Mouse (Mus musculus): ENCODE results near the gene Ube2h.
A peak's percentile ranks its signal among the peaks of the same experiment; 100 is the strongest.

The Ube2h gene

DNA sequence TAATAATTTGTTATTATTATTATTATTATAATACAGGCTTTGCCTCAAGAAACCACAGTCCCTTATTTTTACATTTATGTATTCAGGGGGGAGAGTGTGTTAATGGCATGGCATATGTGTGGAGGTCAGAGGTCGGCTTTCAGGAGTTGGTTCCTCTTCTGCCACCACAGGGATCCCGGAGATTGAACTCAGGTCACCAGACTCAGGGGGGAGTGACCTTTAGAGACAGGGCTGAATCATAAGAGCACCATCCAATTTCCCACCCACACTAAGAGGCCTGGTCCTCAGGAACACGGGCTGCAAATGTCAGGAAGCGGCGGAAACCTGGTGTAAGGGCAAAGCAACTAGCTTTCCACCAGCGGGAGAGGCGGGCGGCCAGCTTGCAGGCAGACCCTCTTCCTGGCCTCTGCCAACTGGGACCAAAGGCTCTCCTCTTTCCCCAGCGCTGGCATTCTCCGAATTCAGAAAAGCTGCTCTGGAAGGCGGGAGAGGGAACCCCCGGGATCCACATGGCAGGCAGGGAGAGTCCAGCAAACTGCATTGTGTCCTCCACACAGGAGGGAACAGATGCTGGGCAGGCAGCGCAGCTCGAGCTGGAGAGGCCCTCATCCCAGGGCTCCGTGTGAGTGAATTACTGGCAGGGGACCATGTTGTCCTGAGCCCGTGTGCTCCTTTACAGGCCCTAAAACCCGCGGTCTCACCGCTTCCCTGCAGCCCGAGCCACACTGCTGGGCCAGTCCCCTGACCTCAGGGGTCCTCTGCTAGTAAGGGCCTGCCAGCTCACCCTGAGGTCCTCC lies 99.8 kb downstream of the Ube2h start:
- no peak for DNase-seq (ENCODE audit: low spot score)

- DNase-seq (ENCODE audit: low spot score): no peak
Measured at GRCm38 (mm10) chr6:30196143-30196542, 108.2 kb downstream of the Ube2h start.

DNA sequence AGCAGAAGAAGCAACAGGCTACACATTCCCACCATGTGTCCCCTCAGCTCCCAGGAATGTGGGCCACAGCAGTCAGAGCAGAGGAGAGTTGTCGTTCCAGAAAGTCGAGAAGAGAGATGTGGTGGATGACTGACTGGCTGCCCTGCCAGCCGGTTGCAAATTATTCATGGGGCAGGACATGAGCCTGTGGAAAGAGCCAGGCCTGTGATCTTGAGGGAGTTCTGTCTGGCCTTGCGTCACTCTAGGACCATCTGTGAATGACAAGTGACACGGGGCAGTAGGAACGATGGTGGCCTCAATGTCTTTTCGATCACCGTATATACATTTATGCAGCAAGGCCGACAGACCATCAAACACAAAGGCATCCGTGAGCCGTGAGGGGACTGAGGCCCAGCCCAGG lies 108.7 kb downstream of the Ube2h start:
- DNase-seq (ENCODE audit: low spot score): no peak

DNA sequence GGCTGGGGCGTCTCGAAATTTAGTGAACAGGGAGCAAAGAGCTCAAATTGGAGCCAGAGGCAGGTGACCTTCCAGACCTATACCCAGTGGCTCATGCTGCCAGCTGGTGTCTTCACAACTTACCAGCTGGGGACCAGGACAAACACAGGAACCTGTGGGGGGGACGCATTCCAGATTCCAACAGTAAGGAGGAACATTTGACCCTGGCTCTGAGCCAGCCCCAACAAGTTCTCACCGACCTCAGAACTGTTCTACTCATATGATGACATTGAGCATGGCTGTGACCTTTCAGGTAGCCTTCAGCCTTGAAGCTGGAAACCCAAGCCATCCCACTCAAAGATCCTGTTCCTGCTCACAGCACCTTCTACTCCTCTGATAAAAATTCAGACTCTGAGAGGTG lies 120.7 kb downstream of the Ube2h start:
- DNase-seq (ENCODE audit: low spot score): no peak

GRCm38 (mm10) chr6:30182038-30182437 lies 122.3 kb downstream of the Ube2h start:
- no peak for DNase-seq (ENCODE audit: low spot score)

DNA sequence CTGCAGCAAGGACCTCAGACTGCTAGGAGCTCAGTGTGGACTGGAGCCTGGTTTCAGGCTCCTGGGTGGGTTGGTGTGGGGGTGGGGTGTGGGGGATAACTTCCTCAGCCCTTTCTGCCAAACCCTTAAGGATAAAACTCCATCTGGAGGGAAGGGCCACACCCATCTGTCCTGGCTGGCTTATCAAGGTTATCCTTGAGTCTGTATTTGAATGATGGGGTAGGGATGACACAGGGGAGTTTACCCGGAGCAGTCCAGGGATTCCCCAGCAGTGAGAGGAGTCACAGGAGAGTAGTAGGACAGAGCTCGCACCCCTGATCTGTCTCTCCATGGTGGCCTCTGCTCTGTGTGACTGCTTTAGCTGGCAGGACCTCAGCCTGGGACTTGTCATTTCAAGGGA lies 124.0 kb downstream of the Ube2h start:
- DNase-seq (ENCODE audit: low spot score): no peak

- DNase-seq (ENCODE audit: low spot score): no peak
Measured at GRCm38 (mm10) chr6:30179046-30179445, 125.3 kb downstream of the Ube2h start.

DNA sequence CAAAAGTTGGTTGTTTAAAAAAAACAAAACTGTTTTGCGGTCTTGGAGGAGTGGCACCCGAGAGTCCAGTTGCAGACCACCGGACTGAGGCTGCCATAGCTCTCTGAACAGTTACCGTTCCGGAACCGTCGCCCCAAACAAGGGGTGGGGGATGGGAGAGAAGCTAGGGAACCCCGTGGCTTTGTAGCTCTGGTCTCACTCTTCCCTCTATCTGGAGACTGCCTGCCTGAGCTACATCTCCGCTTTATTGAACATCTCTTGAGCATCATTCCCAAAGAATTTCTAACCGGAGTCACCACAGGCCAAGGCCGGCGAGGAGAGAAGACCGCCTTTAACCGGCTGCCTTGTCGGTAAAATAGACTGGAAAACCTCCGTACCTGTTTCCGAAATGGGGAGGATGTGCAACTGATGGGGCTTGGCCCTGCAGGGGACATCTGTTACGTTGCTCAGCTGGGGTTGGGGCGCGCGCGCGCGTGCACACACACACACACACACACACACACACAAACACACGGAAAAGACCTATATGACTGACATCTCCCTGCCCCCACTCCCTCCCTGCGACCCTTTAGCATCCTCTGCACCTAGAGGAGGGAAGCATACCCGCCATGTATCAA lies 126.2 kb downstream of the Ube2h start:
- DNase-seq (ENCODE audit: low spot score): peak; percentile 33

DNA sequence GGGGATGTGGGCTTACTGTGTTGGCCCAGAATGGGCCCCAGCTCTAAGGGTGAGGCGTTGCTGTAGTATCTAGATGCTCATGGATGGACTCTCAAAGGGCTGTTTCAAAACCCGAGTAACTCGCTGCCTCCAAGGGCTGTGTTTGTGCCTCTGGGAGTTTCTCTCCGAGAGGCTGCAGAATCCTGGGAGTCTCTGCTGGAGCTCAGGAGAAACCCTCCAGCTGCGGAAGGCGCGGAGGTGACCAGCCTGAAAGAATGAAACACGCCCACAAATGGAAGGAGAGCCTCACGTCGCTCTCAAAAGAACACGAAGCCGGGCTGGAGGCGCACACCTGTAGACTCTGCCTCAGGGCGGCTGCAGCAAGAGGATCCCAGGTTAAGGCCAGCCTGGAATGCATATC lies 127.0 kb downstream of the Ube2h start:
- peak; percentile 42 for DNase-seq (ENCODE audit: low spot score)

- peak; percentile 35 for DNase-seq (ENCODE audit: low spot score)
Measured at GRCm38 (mm10) chr6:30176496-30176895, 127.8 kb downstream of the Ube2h start.

GRCm38 (mm10) chr6:30175918-30176421 lies 128.4 kb downstream of the Ube2h start:
- DNase-seq (ENCODE audit: low spot score): peak; percentile 40

DNA sequence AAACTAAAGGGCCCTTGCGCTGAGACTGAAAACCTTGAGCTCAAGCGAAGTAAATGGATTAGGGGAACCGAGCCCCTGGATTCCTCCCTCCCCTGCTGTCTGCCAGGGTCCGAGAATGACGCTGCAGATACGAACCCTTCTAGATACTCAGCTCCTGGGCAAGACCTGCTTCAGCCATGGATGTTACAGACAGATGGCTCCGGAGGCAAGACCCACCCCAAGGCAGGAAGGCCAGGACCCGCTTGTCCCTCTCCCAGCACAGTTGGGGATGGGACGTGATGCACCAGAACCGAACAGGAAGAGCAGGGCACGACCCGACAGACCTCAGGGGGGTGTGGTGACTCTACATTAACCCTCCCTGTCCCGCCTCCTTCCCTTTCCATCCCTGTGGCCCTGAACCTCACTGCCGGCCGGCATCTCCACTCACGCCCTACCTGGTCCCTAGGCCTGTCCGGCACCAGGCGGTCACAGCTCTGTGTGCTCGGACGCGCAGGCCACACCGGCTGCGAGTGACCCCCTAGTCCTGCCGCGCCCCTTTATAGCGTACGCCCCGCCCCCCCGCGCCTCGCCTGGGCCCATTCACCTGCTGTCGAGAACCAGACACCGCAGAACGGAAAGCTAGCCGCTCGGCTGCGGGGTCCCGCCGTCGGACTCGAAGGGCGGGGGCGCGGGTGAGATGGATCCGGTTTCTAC lies 129.0 kb downstream of the Ube2h start:
- peak; percentile 36 for DNase-seq (ENCODE audit: low spot score)

DNA sequence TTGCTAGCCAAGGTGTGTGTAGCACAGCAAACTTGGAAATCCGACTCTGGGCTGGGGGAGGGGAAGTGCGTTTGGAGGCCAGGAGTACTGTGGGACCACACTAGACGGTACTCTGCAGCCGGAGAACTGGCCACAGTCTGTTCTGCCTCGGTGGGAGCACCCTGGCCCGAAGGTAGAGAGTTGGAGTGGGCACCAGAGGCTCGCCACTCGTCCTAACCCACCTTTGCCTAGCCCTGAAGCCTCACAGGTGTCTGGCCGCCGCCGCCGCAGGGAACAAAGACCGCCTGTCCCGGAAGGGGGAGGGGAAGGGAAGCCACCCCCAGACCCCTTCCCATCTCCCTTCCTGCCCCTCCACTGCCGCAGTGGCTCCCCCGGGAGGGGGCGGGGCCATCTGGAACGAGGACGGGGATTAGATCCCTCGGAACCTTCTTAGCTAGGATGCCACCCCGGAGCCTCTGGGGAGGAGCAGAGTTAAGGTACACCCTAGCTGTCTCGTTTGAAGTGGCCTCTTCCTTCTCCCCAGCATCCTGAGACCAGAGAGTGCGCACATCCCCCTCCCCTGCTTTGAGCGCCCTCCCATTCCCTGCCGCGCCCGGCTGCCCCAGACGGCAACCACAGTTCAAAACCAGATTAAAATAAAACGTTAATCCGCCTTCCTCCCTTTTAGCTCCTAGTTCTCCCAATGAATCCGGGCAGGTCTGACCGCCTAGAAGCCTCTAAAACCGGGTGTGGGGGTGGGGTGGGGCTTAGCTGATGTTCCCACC lies 129.7 kb downstream of the Ube2h start:
- DNase-seq (ENCODE audit: low spot score): peak; percentile 61

GRCm38 (mm10) chr6:30173551-30174460 lies 130.5 kb downstream of the Ube2h start:
- DNase-seq (ENCODE audit: low spot score): peak; percentile 37

GRCm38 (mm10) chr6:30172820-30173550 lies 131.4 kb downstream of the Ube2h start:
- peak; percentile 47 for DNase-seq (ENCODE audit: low spot score)

DNA sequence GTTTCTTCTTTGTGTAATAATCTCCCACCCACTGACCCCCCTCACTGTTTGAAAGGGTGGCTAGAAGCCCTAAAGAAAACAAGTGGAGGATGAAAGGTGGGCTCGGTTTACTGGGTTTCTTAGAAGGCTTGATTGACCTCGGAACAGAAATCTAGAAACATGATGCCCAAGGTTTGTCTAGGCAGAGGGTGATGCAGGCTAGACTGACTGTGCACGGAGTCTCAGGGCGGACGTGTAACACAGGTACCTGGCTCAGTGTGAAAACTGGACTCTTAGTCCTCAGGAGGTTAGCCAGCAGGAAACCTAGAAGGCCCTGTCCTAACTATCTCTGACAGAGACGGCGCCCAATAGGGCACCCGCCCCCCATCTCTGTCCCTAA lies 131.9 kb downstream of the Ube2h start:
- peak; percentile 29 for DNase-seq (ENCODE audit: low spot score)

GRCm38 (mm10) chr6:30171967-30172366 lies 132.4 kb downstream of the Ube2h start:
- DNase-seq (ENCODE audit: low spot score): no peak

GRCm38 (mm10) chr6:30171226-30171625 lies 133.1 kb downstream of the Ube2h start:
- no peak for DNase-seq (ENCODE audit: low spot score)

DNA sequence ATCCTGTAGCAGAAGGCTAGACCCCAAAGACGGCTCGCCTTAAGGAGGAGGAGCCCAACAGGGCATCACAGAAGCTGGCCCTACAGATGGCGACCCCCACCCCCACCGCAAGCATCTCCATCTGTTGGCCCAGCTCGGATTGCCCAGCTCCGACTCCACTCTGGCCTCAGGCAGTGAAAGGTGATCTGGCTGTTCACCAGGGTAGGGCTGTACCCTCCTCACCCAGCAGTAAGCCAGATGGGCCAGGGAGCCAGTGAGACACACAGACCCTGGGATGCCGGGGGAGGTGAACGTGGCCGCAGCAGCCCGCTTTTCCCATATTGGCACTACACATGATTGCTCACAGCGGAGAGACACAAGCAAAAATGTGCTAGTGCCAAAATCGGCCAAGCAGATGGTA lies 135.2 kb downstream of the Ube2h start:
- DNase-seq (ENCODE audit: low spot score): peak; percentile 46

- DNase-seq (ENCODE audit: low spot score): peak; percentile 38
Measured at GRCm38 (mm10) chr6:30168275-30168674, 136.1 kb downstream of the Ube2h start.
